Mouse (Mus musculus) embryonic facial prominence, embryonic 14.5 days (tissue): ENCODE data around the gene Egr4. TPM values are rescaled to one million over a fixed set of nuclear protein-coding genes. Genes with fewer than 3 reads are reported as not detected.

ENCODE experiments used
- ATAC-seq: fragments of 200-750 bp; cut with Nextera tagmentation; 2 replicates; pipeline ENCODE4 v1.8.0; 2017; ENCODE audit warnings: low read depth, moderate number of reproducible peaks, moderate TSS enrichment
- DNase-seq: peaks from one replicate; pipeline ENCODE4 v3.0.0-alpha.2; 2015; ENCODE audit warnings: low spot score
- H3K27ac ChIP-seq: fragments of 300-500 bp; sonication (generic); replicated peaks from 2 replicates; pipeline ENCODE4 v1.5.1; 2014; ENCODE audit warnings: low read depth, mild to moderate bottlenecking, low read length, moderate library complexity
- H3K27me3 ChIP-seq: fragments of 300-500 bp; sonication (generic); replicated peaks from 2 replicates; pipeline ENCODE4 v1.6.1; 2014; ENCODE audit warnings: low read length; ENCODE audit not compliant: control insufficient read depth, insufficient read depth
- H3K36me3 ChIP-seq: fragments of 300-500 bp; sonication (generic); 2 replicates; pipeline ENCODE4 v1.6.1; 2014; ENCODE audit warnings: low read length, mixed read lengths; ENCODE audit not compliant: control insufficient read depth, insufficient read depth
- H3K4me1 ChIP-seq: fragments of 300-500 bp; sonication (generic); 2 replicates; pipeline ENCODE4 v1.6.1; 2014; ENCODE audit warnings: antibody characterized with exemption, low read length; ENCODE audit not compliant: control insufficient read depth, insufficient read depth
- H3K4me2 ChIP-seq: fragments of 300-500 bp; sonication (generic); 2 replicates; pipeline ENCODE4 v1.6.1; 2014; ENCODE audit warnings: low read depth, mild to moderate bottlenecking, low read length, moderate library complexity, mixed read lengths
- H3K4me3 ChIP-seq: fragments of 300-500 bp; sonication (generic); 2 replicates; pipeline ENCODE4 v1.5.1; 2014; ENCODE audit warnings: low read depth, mild to moderate bottlenecking, low read length
- H3K9ac ChIP-seq: fragments of 300-500 bp; sonication (generic); 2 replicates; pipeline ENCODE4 v1.6.1; 2014; ENCODE audit warnings: low read depth, mild to moderate bottlenecking, low read length, moderate library complexity, mixed read lengths
- H3K9me3 ChIP-seq: fragments of 300-500 bp; sonication (generic); 2 replicates; pipeline ENCODE4 v1.6.1; 2016; ENCODE audit warnings: low read length; ENCODE audit not compliant: control insufficient read depth
- WGBS: fragments of 180-500 bp; shearing (Covaris S2); extraction: QIAGEN DNeasy Blood & Tissue Kit; methylation state at CpG from one replicate; pipeline ENCODE4 v1.1.7; 2014; 5-methylcytosine and 5-hydroxymethylcytosine counted together
- polyA plus RNA-seq: library from polyadenylated mRNA; unstranded; fragments of >200 nt; fragmentation: Nextera tagmentation; extraction: Ambion mirVana; gene quantifications from 2 replicates; pipeline ENCODE4 v1.2.1, GENCODE M21; 2014

The Egr4 gene
- not detected in 2 replicates for polyA plus RNA-seq

DNA sequence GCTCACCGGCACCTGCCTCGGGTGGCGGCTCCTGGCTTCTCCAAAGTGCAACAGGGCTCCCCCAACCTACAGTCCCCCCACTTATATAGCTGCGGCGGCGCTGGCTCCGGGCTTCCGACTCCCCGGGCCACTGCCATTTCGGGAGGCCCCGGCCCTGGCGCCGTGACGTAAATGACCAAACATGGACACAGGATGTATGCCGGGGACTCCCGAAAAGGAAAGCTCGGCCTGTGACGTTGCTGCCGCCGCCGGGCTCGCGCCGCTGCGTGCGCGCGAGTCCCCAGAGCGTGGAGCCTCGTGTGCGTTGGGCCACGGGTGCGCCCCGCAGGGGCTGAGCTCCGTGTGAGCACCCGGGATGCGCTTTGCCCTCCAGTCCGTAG, at the start of gene Egr4:
Gene Egr4, minus strand, starts transcription at position 59 of the 380 bp plus-strand sequence.
- peak within 1 kb of the TSS; percentile 42 for H3K9ac ChIP-seq
- H3K27me3 ChIP-seq, result peaks cover 75% of the 10 kb centered on the region
- H3K9me3 ChIP-seq, result no peaks in the 10 kb centered on the region
- peaks cover 14% of the 10 kb centered on the region; the same call in 1 of the 2 replicates for H3K4me1 ChIP-seq
- peak within 1 kb of the TSS; percentile 46 for H3K4me3 ChIP-seq
- WGBS, result 2% methylated on average over 35 of the region's 38 CpGs
- no peaks in the 10 kb centered on the region for H3K36me3 ChIP-seq
- DNase-seq (peak; percentile 54), ATAC-seq (peak; percentile 63)
- peak within 1 kb of the TSS; percentile 81 for H3K4me2 ChIP-seq
- H3K27ac ChIP-seq, result no peak within 1 kb of the TSS

DNA sequence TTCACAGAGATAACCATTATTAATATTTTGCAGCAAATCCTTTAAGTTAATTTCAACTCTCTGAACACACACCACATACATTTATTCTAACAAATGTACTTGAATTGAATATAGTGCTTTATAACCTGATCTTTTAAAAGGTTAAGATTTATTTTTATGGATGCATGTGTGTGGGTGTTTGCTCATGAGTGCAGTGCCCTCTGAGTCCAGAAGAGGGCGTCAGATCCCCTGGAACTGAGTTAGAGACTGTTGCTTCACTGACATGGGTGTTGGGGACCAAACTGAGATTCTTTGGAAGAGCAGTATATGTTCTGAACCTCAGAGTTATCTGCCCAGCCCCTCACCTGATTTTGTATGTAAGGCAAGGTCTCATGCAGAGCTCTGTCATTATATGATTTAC, 49.0 kb upstream of the Egr4 start:
- Histone ChIP-seq H3K4me1 (no peaks in the 10 kb centered on the region), H3K27me3 (no peaks in the 10 kb centered on the region), H3K4me3 (no peak overlapping the region), H3K9ac (no peak overlapping the region), H3K36me3 (no peaks in the 10 kb centered on the region), H3K9me3 (no peaks in the 10 kb centered on the region), H3K4me2 (no peak overlapping the region), H3K27ac (no peak overlapping the region)
- WGBS, result 17% methylated on average over 1 of the region's 1 CpGs
- ATAC-seq, result no peak
- DNase-seq, result no peak

DNA sequence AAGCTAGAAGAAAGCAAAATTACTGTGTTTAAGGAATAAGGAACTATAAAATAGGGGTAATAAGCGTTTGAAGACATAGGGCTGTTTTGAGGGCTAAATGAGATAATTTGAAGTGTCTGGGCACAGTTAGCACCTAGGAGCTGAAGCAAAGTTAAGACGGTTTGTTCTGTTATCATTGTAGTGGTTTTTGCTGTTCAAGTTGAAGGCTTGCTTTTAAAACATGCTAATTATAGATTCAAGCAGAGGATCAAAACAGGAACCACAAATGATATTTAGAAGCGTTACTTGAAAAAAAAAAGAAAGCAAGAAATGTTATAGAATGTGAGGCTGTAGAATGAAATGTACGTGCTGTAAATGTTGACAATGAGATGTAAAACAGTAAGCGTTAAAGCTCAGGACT, 34.3 kb upstream of the Egr4 start:
- no peaks in the 10 kb centered on the region for H3K9me3 ChIP-seq
- no peak overlapping the region for H3K4me3 ChIP-seq
- ATAC-seq, result no peak
- peaks cover 2% of the 10 kb centered on the region; the same call in 1 of the 2 replicates for H3K4me1 ChIP-seq
- no peak overlapping the region for H3K4me2 ChIP-seq
- H3K27ac ChIP-seq, result no peak overlapping the region
- 77% methylated on average over 5 of the region's 5 CpGs for WGBS
- no peaks in the 10 kb centered on the region for H3K27me3 ChIP-seq
- no peaks in the 10 kb centered on the region for H3K36me3 ChIP-seq
- no peak for DNase-seq
- H3K9ac ChIP-seq, result no peak overlapping the region

DNA sequence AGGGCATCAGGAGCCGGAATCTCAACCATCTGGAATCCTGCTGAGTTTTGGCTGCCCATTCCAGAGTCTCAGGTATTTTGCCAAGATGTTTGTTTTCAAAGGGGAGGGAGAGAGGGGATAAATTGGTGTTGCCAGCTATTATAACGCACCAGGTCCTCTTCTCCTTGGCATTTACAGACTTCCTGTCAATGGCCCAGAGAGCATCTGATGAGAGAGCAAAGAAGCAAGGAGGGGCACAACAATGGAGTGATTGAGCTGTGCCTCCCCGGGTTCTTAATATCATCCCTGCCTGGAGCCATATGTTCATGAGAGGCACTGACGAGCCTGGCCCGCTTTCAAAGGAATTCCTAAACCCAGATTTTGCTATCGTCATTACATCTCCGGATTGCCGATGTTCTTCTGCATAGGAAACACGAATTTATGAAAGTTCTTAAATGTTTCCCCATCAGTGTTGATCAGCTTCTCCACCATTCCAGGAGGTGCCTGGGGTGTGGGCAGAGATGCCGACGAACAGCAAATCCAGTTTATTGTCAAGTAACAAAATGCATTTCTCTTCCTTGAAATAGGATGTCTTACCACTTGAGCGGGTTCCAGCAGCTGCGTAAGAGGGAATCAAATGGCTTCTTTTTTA, 31.0 kb upstream of the Egr4 start:
- no peak for ATAC-seq
- H3K36me3 ChIP-seq, result no peaks in the 10 kb centered on the region
- H3K4me2 ChIP-seq, result no peak overlapping the region; the same call in 1 of the 2 replicates
- no peak overlapping the region for H3K4me3 ChIP-seq
- H3K9me3 ChIP-seq, result no peaks in the 10 kb centered on the region
- no peak overlapping the region for H3K27ac ChIP-seq
- DNase-seq, result peak; percentile 48
- peaks cover 2% of the 10 kb centered on the region; the same call in 1 of the 2 replicates for H3K4me1 ChIP-seq
- WGBS, result 36% methylated on average over 13 of the region's 13 CpGs
- H3K27me3 ChIP-seq, result no peaks in the 10 kb centered on the region
- no peak overlapping the region for H3K9ac ChIP-seq

DNA sequence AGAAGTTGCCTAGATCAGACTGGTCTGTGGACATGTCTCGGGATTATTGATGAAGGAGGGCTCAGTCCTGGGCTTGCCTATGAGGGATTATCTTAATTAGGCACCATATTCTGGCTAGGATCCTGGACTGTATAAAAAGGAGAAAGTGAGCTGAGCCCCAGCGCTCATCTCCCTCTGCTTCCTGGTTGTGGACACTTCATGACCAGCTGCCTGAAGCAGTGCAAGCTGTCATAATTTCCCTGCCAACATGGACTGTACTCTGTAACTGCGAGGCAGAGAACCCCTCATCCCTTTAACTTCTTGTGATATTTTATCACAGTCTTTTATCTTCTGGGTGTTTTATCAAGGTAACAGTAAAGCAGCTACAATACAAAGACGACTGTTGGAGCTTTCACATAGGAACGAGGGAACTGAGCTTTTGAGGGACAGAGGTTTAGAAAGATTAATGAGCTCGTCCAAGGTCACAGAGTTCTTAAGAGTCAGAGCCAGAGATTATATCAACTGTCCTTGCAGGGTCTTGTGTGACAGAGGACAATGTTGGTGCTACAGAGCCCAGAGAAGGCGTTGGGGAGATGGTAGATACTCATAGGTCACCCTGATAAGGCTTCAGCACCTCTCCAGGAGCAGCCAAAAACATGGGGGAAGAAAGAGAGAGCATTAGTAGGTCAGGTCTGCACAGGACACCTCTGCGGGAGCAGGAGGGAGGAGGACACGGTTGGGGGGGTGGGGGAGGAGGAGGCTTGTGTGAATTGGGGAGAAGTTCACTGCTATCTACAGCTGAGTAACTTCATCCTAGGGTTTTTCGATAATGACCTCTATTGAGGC, 30.2 kb upstream of the Egr4 start:
- no peak overlapping the region for H3K9ac ChIP-seq
- ATAC-seq (no peak), DNase-seq (no peak)
- H3K4me1 ChIP-seq, result peaks cover 2% of the 10 kb centered on the region; the same call in 1 of the 2 replicates
- no peak overlapping the region for H3K4me2 ChIP-seq
- H3K4me3 ChIP-seq, result no peak overlapping the region
- no peaks in the 10 kb centered on the region for H3K27me3 ChIP-seq
- no peaks in the 10 kb centered on the region for H3K36me3 ChIP-seq
- 72% methylated on average over 10 of the region's 10 CpGs for WGBS
- no peak overlapping the region for H3K27ac ChIP-seq
- no peaks in the 10 kb centered on the region for H3K9me3 ChIP-seq

DNA sequence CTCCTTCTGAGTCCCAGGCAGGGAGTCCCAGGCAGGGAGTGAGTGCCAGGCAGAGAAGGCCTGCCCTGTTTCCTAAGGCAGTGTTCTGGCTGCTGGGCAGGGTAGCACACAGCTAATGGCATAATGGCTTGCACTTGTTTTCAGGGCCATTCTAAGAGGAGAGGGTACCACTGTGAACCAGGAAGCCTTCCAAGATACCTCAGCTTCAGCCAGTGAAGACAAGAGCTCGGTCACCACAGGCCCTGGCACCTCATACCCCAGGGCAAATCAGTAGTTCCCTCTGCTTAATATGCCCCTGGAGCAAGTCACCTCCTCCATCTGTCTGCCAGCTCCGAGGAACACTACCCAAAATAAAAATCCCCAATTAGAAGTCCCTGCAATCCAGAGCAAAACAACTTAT, 9.4 kb upstream of the Egr4 start:
- no peak overlapping the region for H3K4me2 ChIP-seq
- no peak for ATAC-seq
- WGBS, result 67% methylated on average over 2 of the region's 2 CpGs

DNA sequence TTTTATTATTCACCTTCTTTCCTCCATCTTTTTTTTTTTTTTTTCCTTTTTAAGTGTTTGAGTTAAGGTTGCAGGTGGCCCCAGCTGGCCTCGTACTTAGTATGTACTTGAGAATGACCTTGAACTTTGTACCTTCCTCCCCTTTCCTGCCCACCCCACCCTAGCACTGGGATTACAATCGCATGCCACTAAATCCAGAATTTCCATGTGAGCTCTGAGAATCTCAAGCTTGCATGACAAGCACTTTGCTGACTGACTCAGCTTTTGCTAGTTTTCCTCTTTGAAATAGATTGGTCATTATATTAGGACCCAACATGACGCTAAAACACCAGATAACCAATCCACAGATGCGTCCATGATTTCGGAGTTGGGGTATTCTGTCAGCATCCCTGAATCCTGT, 8.6 kb upstream of the Egr4 start:
- H3K4me2 ChIP-seq, result no peak overlapping the region
- H3K27ac ChIP-seq, result no peak overlapping the region
- ATAC-seq (no peak), DNase-seq (no peak)
- WGBS, result 85% methylated on average over 5 of the region's 5 CpGs
- no peaks in the 10 kb centered on the region for H3K9me3 ChIP-seq
- H3K27me3 ChIP-seq, result no peaks in the 10 kb centered on the region
- H3K36me3 ChIP-seq, result no peaks in the 10 kb centered on the region
- H3K4me1 ChIP-seq, result no peaks in the 10 kb centered on the region
- no peak overlapping the region for H3K4me3 ChIP-seq
- H3K9ac ChIP-seq, result no peak overlapping the region

More for the DNA sequence above, 9.4 kb upstream of the Egr4 start:
- H3K9ac ChIP-seq, result no peak overlapping the region
- H3K27me3 ChIP-seq, result no peaks in the 10 kb centered on the region
- no peak for DNase-seq
- no peaks in the 10 kb centered on the region for H3K36me3 ChIP-seq
- no peaks in the 10 kb centered on the region for H3K9me3 ChIP-seq
- H3K4me1 ChIP-seq, result no peaks in the 10 kb centered on the region
- no peak overlapping the region for H3K27ac ChIP-seq
- H3K4me3 ChIP-seq, result no peak overlapping the region

DNA sequence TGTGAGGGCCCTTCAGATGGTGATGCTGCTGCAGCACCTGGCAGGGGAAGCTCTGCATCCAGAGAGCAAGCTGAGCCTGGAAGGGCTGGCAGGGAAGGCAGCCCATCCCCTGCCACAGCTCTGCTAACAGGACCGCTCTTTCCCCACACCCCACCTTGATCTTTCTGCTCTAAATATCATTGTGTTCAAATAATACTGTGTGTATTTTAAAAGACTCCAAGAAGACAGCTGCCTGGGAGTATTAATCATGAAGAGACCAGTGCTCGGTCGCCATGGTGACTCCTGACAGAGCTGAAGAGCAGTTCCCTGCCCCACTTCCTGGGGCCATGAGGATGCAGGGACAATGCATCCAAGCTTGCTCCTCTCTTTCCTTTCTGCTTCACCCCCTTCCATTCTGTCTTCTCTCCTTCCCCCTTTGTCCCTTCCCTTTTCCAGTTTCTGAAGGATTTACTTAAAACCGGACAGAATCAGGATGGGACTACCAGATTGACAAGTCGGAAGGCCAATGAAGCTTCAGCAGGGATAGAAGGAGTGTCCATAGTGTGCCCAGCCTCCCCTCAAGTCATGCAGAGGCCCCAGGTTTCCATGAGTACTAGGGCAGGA, 4.8 kb upstream of the Egr4 start:
- H3K27me3 ChIP-seq, result peaks cover 32% of the 10 kb centered on the region
- no peak overlapping the region for H3K9ac ChIP-seq
- H3K9me3 ChIP-seq, result no peaks in the 10 kb centered on the region
- 53% methylated on average over 5 of the region's 5 CpGs for WGBS
- no peak for ATAC-seq
- no peak overlapping the region for H3K4me2 ChIP-seq
- H3K4me3 ChIP-seq, result no peak overlapping the region
- H3K36me3 ChIP-seq, result no peaks in the 10 kb centered on the region
- DNase-seq, result no peak
- no peak overlapping the region for H3K27ac ChIP-seq
- H3K4me1 ChIP-seq, result peaks cover 7% of the 10 kb centered on the region; the same call in 1 of the 2 replicates
